Mouse (Mus musculus) CH12.LX (cell line): ENCODE data around the gene Gm4787. TPM values are rescaled to one million over a fixed set of nuclear protein-coding genes. Genes with fewer than 3 reads are reported as not detected.

Experiments used
- DNase-seq: peaks from one replicate; pipeline ENCODE4 v3.0.0-alpha.2; 2013; ENCODE audit errors: extremely low read depth
- H3K27ac ChIP-seq: 2 replicates; pipeline ENCODE4 v1.5.1; 2012; ENCODE audit warnings: low read depth, mild to moderate bottlenecking, control low read depth, moderate library complexity; ENCODE audit not compliant: insufficient read depth
- H3K27me3 ChIP-seq: replicated peaks from 2 replicates; pipeline ENCODE3; 2012; ENCODE audit warnings: inconsistent platforms
- H3K36me3 ChIP-seq, 2 experiments: replicated peaks in 1 of 2; 2 replicates each; pipeline versions ENCODE3 to v1.6.1; 2012; ENCODE audit warnings: inconsistent platforms in 1 of 2, low read length in 1 of 2, mild to moderate bottlenecking in 1 of 2, mixed read lengths in 1 of 2, moderate library complexity in 1 of 2; ENCODE audit not compliant: control insufficient read depth in 1 of 2, insufficient read depth in 1 of 2
- H3K4me1 ChIP-seq, 2 experiments: 2 replicates each; pipeline ENCODE4 v1.6.1; 2012; ENCODE audit warnings: inconsistent platforms in 1 of 2, moderate library complexity in 1 of 2; ENCODE audit not compliant: insufficient read depth in 2 of 2, control insufficient read depth in 1 of 2
- H3K4me2 ChIP-seq: 2 replicates; pipeline ENCODE4 v1.6.1; 2012; ENCODE audit warnings: low read depth, mild to moderate bottlenecking, control low read depth; ENCODE audit not compliant: poor library complexity, insufficient read depth, severe bottlenecking
- H3K4me3 ChIP-seq, 3 experiments: fragments of 150-350 bp in 1 of 3; sonication (generic) in 1 of 3; replicated peaks in 1 of 3; 2 replicates each; pipeline versions ENCODE3 to v1.5.1; 2011 to 2012; ENCODE audit warnings: low read depth in 2 of 3, low read length in 2 of 3, mild to moderate bottlenecking in 2 of 3, moderate library complexity in 2 of 3, control low read depth in 1 of 3, improper control_type of control experiment in 1 of 3, inconsistent platforms in 1 of 3, mixed read lengths in 1 of 3; ENCODE audit not compliant: poor library complexity in 1 of 3
- H3K79me2 ChIP-seq: replicated peaks from 2 replicates; pipeline ENCODE4 v1.6.1; 2012; ENCODE audit warnings: mild to moderate bottlenecking, moderate library complexity; ENCODE audit not compliant: control insufficient read depth, poor library complexity, insufficient read depth, severe bottlenecking; ENCODE audit errors: extremely low read depth
- H3K9ac ChIP-seq: 2 replicates; pipeline ENCODE4 v1.6.1; 2012; ENCODE audit warnings: low read depth, mild to moderate bottlenecking, control low read depth, moderate library complexity; ENCODE audit not compliant: insufficient read depth
- H3K9me3 ChIP-seq: replicated peaks from 2 replicates; pipeline ENCODE3; 2012; ENCODE audit warnings: low read length, inconsistent platforms, mixed read lengths
- CTCF ChIP-seq, 2 experiments: IDR thresholded peaks in 1 of 2; conservative IDR thresholded peaks in 1 of 2; 2 replicates each; pipeline ENCODE4 v1.5.1; 2011 to 2012; ENCODE audit warnings: low read depth in 2 of 2, low read length in 2 of 2, improper control_type of control experiment in 1 of 2, inconsistent platforms in 1 of 2, mild to moderate bottlenecking in 1 of 2, moderate library complexity in 1 of 2
- JUN ChIP-seq: IDR thresholded peaks from 2 replicates; pipeline ENCODE4 v1.6.1; 2011; ENCODE audit warnings: low read depth, mild to moderate bottlenecking, low read length, improper control_type of control experiment, moderate library complexity; ENCODE audit not compliant: insufficient read depth
- KAT2A ChIP-seq: IDR thresholded peaks from 2 replicates; pipeline ENCODE4 v1.6.1; 2012; ENCODE audit warnings: low read length, improper control_type of control experiment, inconsistent platforms; ENCODE audit not compliant: insufficient replicate concordance
- MAX ChIP-seq: IDR thresholded peaks from 2 replicates; pipeline ENCODE4 v1.6.1; 2011; ENCODE audit warnings: low read length, improper control_type of control experiment
- MYC ChIP-seq: IDR thresholded peaks from 2 replicates; pipeline ENCODE4 v1.6.1; 2011; ENCODE audit warnings: low read depth, mild to moderate bottlenecking, improper control_type of control experiment, low read length
- NELFE ChIP-seq: IDR thresholded peaks from 2 replicates; pipeline ENCODE4 v1.6.1; 2011; ENCODE audit warnings: low read depth, low read length, improper control_type of control experiment
- NRF1 ChIP-seq: IDR thresholded peaks from 2 replicates; pipeline ENCODE4 v1.6.1; 2014; ENCODE audit warnings: low read depth, mild to moderate bottlenecking, inconsistent platforms, low read length, improper control_type of control experiment, moderate library complexity
- POLR2AphosphoS2 ChIP-seq: IDR thresholded peaks from 2 replicates; pipeline ENCODE4 v1.6.1; 2011; ENCODE audit warnings: low read depth, low read length, improper control_type of control experiment
- RAD21 ChIP-seq: IDR thresholded peaks from 2 replicates; pipeline ENCODE4 v1.6.1; 2011; ENCODE audit warnings: low read depth, mild to moderate bottlenecking, low read length, improper control_type of control experiment, moderate library complexity
- SMC3 ChIP-seq: IDR thresholded peaks from 2 replicates; pipeline ENCODE4 v1.6.1; 2011; ENCODE audit warnings: low read depth, low read length, improper control_type of control experiment
- USF2 ChIP-seq: conservative IDR thresholded peaks from 2 replicates; pipeline ENCODE4 v1.6.1; 2011; ENCODE audit warnings: low read depth, low read length, improper control_type of control experiment
- ZNF384 ChIP-seq: IDR thresholded peaks from 2 replicates; pipeline ENCODE4 v1.6.1; 2012; ENCODE audit warnings: low read depth, low read length, improper control_type of control experiment, inconsistent platforms
- dilution Hi-C: fragments of 300-500 bp; cut with MboI; formaldehyde crosslinking; loops from 2 replicates; pipeline ENCODE4 v1.14.3; 2020; ENCODE audit warnings: low sequenced_read_pairs; ENCODE audit not compliant: extremely low pct_unique_long_range_greater_than_20kb, extremely low pct_ligation_motif_present
- in situ Hi-C: fragments of 300-500 bp; cut with MboI; formaldehyde crosslinking; loops from 3 replicates; pipeline ENCODE4 v1.14.3; 2019; ENCODE audit warnings: low sequenced_read_pairs, low pct_ligation_motif_present, low pct_unique_long_range_greater_than_20kb, mixed read lengths
- polyA plus RNA-seq: library from polyadenylated mRNA; unstranded; fragments of >175 nt; gene quantifications from 2 replicates; pipeline ENCODE4 v1.2.1, GENCODE M21; 2012; ENCODE audit warnings: low read depth; ENCODE audit not compliant: insufficient read length
- total RNA-seq, 2 experiments: library from RNA; depleted of rRNA; stranded (reverse); fragments of 300-350 nt in 1 of 2; fragments of >200 nt in 1 of 2; gene quantifications; 2 replicates each; pipeline ENCODE4 v1.2.3; 2012 to 2014

Gm4787 gene
- total and polyA plus RNA-seq, 3 experiments, result 0.11 to 0.17 (median 0.14) TPM

GRCm38 (mm10) chr12:81402187-81402586 lies 22.9 kb upstream of the Gm4787 start:
- Histone ChIP-seq H3K79me2 (no peaks in the 10 kb centered on the region), H3K9me3 (no peaks in the 10 kb centered on the region), H3K27me3 (no peaks in the 10 kb centered on the region), H3K4me1 (no peaks in the 10 kb centered on the region), H3K4me2 (no peak overlapping the region), H3K36me3 (peaks cover 0 to 11% of the 10 kb centered on the region in 2 experiments), H3K4me3 (no peak overlapping the region), H3K27ac (no peak overlapping the region), H3K9ac (no peak overlapping the region)
- in situ Hi-C loops (loop anchor here (5.0 to 25.0 kb wide), 2 partner anchors 200 to 415 kb away; no protein-coding TSS in a partner anchor), dilution Hi-C loops (no loop called here)
- DNase-seq, result peak; percentile 68
- no peak for TF ChIP-seq NELFE
- TF ChIP-seq RAD21, result peak; percentile 79
- no peak for TF ChIP-seq ZNF384
- peak; percentile 87 for TF ChIP-seq SMC3
- peak; percentile 56 to 84 for TF ChIP-seq CTCF (conservative IDR thresholded peaks at IDR 0.05 in 1 of 2, IDR thresholded peaks at IDR 0.05 in 1 of 2; ENCODE audit: low read depth in 2 of 2, low read length in 2 of 2)
- TF ChIP-seq KAT2A, result no peak
- peak; percentile 65; the same call in 1 of the 2 replicates for TF ChIP-seq MYC
- TF ChIP-seq NRF1, result no peak
- peak; percentile 70 for TF ChIP-seq MAX
- no peak for TF ChIP-seq USF2
- no peak for TF ChIP-seq JUN

GRCm38 (mm10) chr12:81333841-81334240 lies 45.4 kb downstream of the Gm4787 start:
- Histone ChIP-seq H3K9ac (no peak overlapping the region), H3K4me3 (no peak overlapping the region), H3K36me3 (no peaks in the 10 kb centered on the region), H3K27ac (no peak overlapping the region), H3K79me2 (no peaks in the 10 kb centered on the region), H3K9me3 (no peaks in the 10 kb centered on the region), H3K4me1 (no peaks in the 10 kb centered on the region), H3K27me3 (no peaks in the 10 kb centered on the region), H3K4me2 (no peak overlapping the region)
- dilution Hi-C loops (no loop called here), in situ Hi-C loops (no loop called here)
- DNase-seq, result no peak
- no peak for TF ChIP-seq CTCF (conservative IDR thresholded peaks at IDR 0.05 in 1 of 2, IDR thresholded peaks at IDR 0.05 in 1 of 2; ENCODE audit: low read depth in 2 of 2, low read length in 2 of 2)
- no peak for TF ChIP-seq POLR2AphosphoS2

- no peaks in the 10 kb centered on the region for H3K36me3 ChIP-seq
- no peaks in the 10 kb centered on the region for H3K79me2 ChIP-seq
- no peaks in the 10 kb centered on the region for H3K9me3 ChIP-seq
- H3K27me3 ChIP-seq, result no peaks in the 10 kb centered on the region
- dilution Hi-C loops (no loop called here), in situ Hi-C loops (no loop called here)
- no peak for TF ChIP-seq CTCF (conservative IDR thresholded peaks at IDR 0.05 in 1 of 2, IDR thresholded peaks at IDR 0.05 in 1 of 2; ENCODE audit: low read depth in 2 of 2, low read length in 2 of 2)
- H3K9ac ChIP-seq, result no peak within 1 kb of the TSS
- H3K27ac ChIP-seq, result no peak within 1 kb of the TSS
- no peak within 1 kb of the TSS for H3K4me2 ChIP-seq
- H3K4me1 ChIP-seq, result no peaks in the 10 kb centered on the region
- DNase-seq, result no peak
- no peak within 1 kb of the TSS for H3K4me3 ChIP-seq
These were observed 46.3 kb downstream of the Gm4787 start, which contains the start of gene Slc8a3 for GRCm38 (mm10) chr12:81332875-81333421. Gene Slc8a3 (minus strand): TSS chr12:81333180.
